Mouse (Mus musculus) neural tube, embryonic 15.5 days (tissue): ENCODE measurements around the gene Eif3g. TPM values are rescaled to one million over a fixed set of nuclear protein-coding genes. Genes with fewer than 3 reads are reported as not detected.
A peak's percentile ranks its signal among the peaks of the same experiment; 100 is the strongest.

ENCODE experiments used
- ATAC-seq: fragments of 200-750 bp; cut with Nextera tagmentation; 2 replicates; pipeline ENCODE4 v1.8.0; 2017; ENCODE audit warnings: mild to moderate bottlenecking, moderate TSS enrichment, moderate library complexity; ENCODE audit not compliant: low FRiP score
- H3K27ac ChIP-seq: fragments of 300-500 bp; sonication (generic); replicated peaks from 2 replicates; pipeline ENCODE4 v1.5.1; 2015; ENCODE audit warnings: mild to moderate bottlenecking, inconsistent platforms
- H3K27me3 ChIP-seq: fragments of 300-500 bp; sonication (generic); replicated peaks from 2 replicates; pipeline ENCODE4 v1.6.1; 2015; ENCODE audit warnings: inconsistent platforms
- H3K36me3 ChIP-seq: fragments of 300-500 bp; sonication (generic); 2 replicates; pipeline ENCODE4 v1.6.1; 2015; ENCODE audit warnings: inconsistent platforms
- H3K4me1 ChIP-seq: fragments of 300-500 bp; sonication (generic); 2 replicates; pipeline ENCODE4 v1.6.1; 2015; ENCODE audit warnings: inconsistent platforms
- H3K4me2 ChIP-seq: fragments of 300-500 bp; sonication (generic); 2 replicates; pipeline ENCODE4 v1.6.1; 2015; ENCODE audit warnings: inconsistent platforms, mild to moderate bottlenecking, moderate library complexity
- H3K4me3 ChIP-seq: fragments of 300-500 bp; sonication (generic); replicated peaks from 2 replicates; pipeline ENCODE4 v1.5.1; 2015; ENCODE audit warnings: mild to moderate bottlenecking, inconsistent platforms
- H3K9ac ChIP-seq: fragments of 300-500 bp; sonication (generic); replicated peaks from 2 replicates; pipeline ENCODE4 v1.6.1; 2015; ENCODE audit warnings: mild to moderate bottlenecking, inconsistent platforms
- H3K9me3 ChIP-seq: fragments of 300-500 bp; sonication (generic); replicated peaks from 2 replicates; pipeline ENCODE4 v1.6.1; 2016; ENCODE audit warnings: inconsistent platforms
- WGBS: fragments of 180-500 bp; shearing (Covaris S2); methylation state at CpG from one replicate; pipeline ENCODE4 v1.1.7; 2015; ENCODE audit warnings: mixed read lengths; 5-methylcytosine and 5-hydroxymethylcytosine counted together
- polyA plus RNA-seq: library from polyadenylated mRNA; unstranded; fragments of >200 nt; fragmentation: Nextera tagmentation; extraction: Ambion mirVana; gene quantifications from 2 replicates; pipeline ENCODE4 v1.2.1, GENCODE M21; 2015

Eif3g gene
- polyA plus RNA-seq: 260 and 274 TPM in 2 replicates

- Histone ChIP-seq H3K9ac (peak within 1 kb of the TSS; percentile 91), H3K27me3 (no peaks in the 10 kb centered on the region), H3K4me1 (peaks cover 19% of the 10 kb centered on the region), H3K27ac (peak within 1 kb of the TSS; percentile 67), H3K4me2 (peak within 1 kb of the TSS; percentile 98), H3K9me3 (no peaks in the 10 kb centered on the region), H3K4me3 (peak within 1 kb of the TSS; percentile 98), H3K36me3 (peaks cover 28% of the 10 kb centered on the region)
- peak; percentile 91 for ATAC-seq
- WGBS: 6% methylated on average over 34 of the region's 34 CpGs
Measured at GRCm38 (mm10) chr9:20898511-20899073, at the start of gene Eif3g. Gene Eif3g, minus strand, starts transcription at chr9:20898623.

GRCm38 (mm10) chr9:20946066-20946880 is 47.9 kb upstream of the Eif3g start:
- Histone ChIP-seq H3K36me3 (peaks cover 8% of the 10 kb centered on the region; the same call in 1 of the 2 replicates), H3K9me3 (no peaks in the 10 kb centered on the region), H3K27me3 (no peaks in the 10 kb centered on the region), H3K27ac (no peak overlapping the region), H3K4me1 (peaks cover 33% of the 10 kb centered on the region), H3K4me2 (no peak overlapping the region), H3K4me3 (no peak overlapping the region), H3K9ac (no peak overlapping the region)
- ATAC-seq: no peak
- WGBS: 86% methylated on average over 16 of the region's 16 CpGs

- no peak overlapping the region for H3K4me3 ChIP-seq
- H3K4me1 ChIP-seq: peaks cover 21% of the 10 kb centered on the region
- H3K27me3 ChIP-seq: no peaks in the 10 kb centered on the region
- 68% methylated on average over 4 of the region's 4 CpGs for WGBS
- H3K27ac ChIP-seq: no peak overlapping the region
- H3K4me2 ChIP-seq: no peak overlapping the region
- no peak for ATAC-seq
- peaks cover 22% of the 10 kb centered on the region for H3K36me3 ChIP-seq
- no peaks in the 10 kb centered on the region for H3K9me3 ChIP-seq
- no peak overlapping the region for H3K9ac ChIP-seq
Measured at GRCm38 (mm10) chr9:20944697-20945370, 46.4 kb upstream of the Eif3g start.

- Histone ChIP-seq H3K4me3 (no peak overlapping the region), H3K27me3 (no peaks in the 10 kb centered on the region), H3K9me3 (no peaks in the 10 kb centered on the region), H3K9ac (no peak overlapping the region), H3K36me3 (peaks cover 30% of the 10 kb centered on the region), H3K4me2 (no peak overlapping the region), H3K4me1 (peaks cover 14% of the 10 kb centered on the region), H3K27ac (no peak overlapping the region)
- 12% methylated on average over 2 of the region's 2 CpGs for WGBS
- ATAC-seq: 0 out of 2 replicates have a peak, but pooled peaks have one; percentile 27
Measured at GRCm38 (mm10) chr9:20943911-20944310, 45.5 kb upstream of the Eif3g start.

- Histone ChIP-seq H3K27me3 (no peaks in the 10 kb centered on the region), H3K36me3 (peaks cover 36% of the 10 kb centered on the region), H3K4me2 (no peak overlapping the region), H3K9ac (no peak overlapping the region), H3K4me1 (peaks cover 14% of the 10 kb centered on the region), H3K9me3 (no peaks in the 10 kb centered on the region), H3K27ac (no peak overlapping the region), H3K4me3 (no peak overlapping the region)
- ATAC-seq: no peak
- 89% methylated on average over 7 of the region's 7 CpGs for WGBS
Measured at GRCm38 (mm10) chr9:20943396-20943795, 45.0 kb upstream of the Eif3g start.

- Histone ChIP-seq H3K27me3 (no peaks in the 10 kb centered on the region), H3K27ac (no peak overlapping the region), H3K9me3 (no peaks in the 10 kb centered on the region), H3K36me3 (peaks cover 98% of the 10 kb centered on the region), H3K4me2 (no peak overlapping the region), H3K9ac (no peak overlapping the region), H3K4me1 (no peaks in the 10 kb centered on the region), H3K4me3 (no peak overlapping the region)
- ATAC-seq: no peak
- 96% methylated on average over 3 of the region's 3 CpGs for WGBS
Measured at GRCm38 (mm10) chr9:20923258-20923657, 24.8 kb upstream of the Eif3g start.

GRCm38 (mm10) chr9:20916160-20916559 is 17.7 kb upstream of the Eif3g start:
- Histone ChIP-seq H3K4me1 (no peaks in the 10 kb centered on the region), H3K4me3 (no peak overlapping the region), H3K27me3 (no peaks in the 10 kb centered on the region), H3K9me3 (no peaks in the 10 kb centered on the region), H3K4me2 (no peak overlapping the region), H3K27ac (no peak overlapping the region), H3K9ac (no peak overlapping the region), H3K36me3 (peaks cover 100% of the 10 kb centered on the region)
- no peak for ATAC-seq
- WGBS: 90% methylated on average over 4 of the region's 4 CpGs

- Histone ChIP-seq H3K4me2 (no peak overlapping the region), H3K27me3 (no peaks in the 10 kb centered on the region), H3K9me3 (no peaks in the 10 kb centered on the region), H3K27ac (no peak overlapping the region), H3K9ac (no peak overlapping the region), H3K36me3 (peaks cover 100% of the 10 kb centered on the region), H3K4me3 (no peak overlapping the region), H3K4me1 (no peaks in the 10 kb centered on the region)
- ATAC-seq: no peak
- 89% methylated on average over 9 of the region's 9 CpGs for WGBS
Measured at GRCm38 (mm10) chr9:20909948-20910347, 11.5 kb upstream of the Eif3g start.

- ATAC-seq: no peak
- Histone ChIP-seq H3K27ac (no peak overlapping the region), H3K4me2 (no peak overlapping the region), H3K4me1 (peaks cover 13% of the 10 kb centered on the region), H3K9ac (no peak overlapping the region), H3K4me3 (no peak overlapping the region), H3K9me3 (no peaks in the 10 kb centered on the region), H3K36me3 (peaks cover 27% of the 10 kb centered on the region), H3K27me3 (no peaks in the 10 kb centered on the region)
- WGBS: 44% methylated on average over 6 of the region's 6 CpGs
Measured at GRCm38 (mm10) chr9:20902174-20902491, 3.7 kb upstream of the Eif3g start.

- H3K4me2 ChIP-seq: no peak overlapping the region
- no peak overlapping the region for H3K4me3 ChIP-seq
- no peak for ATAC-seq
- H3K36me3 ChIP-seq: peaks cover 22% of the 10 kb centered on the region
- H3K27ac ChIP-seq: no peak overlapping the region
- H3K9me3 ChIP-seq: no peaks in the 10 kb centered on the region
- no peak overlapping the region for H3K9ac ChIP-seq
- whole genome bisulfite sequencing: 23% methylated on average over 13 of the region's 13 CpGs
- H3K4me1 ChIP-seq: peaks cover 18% of the 10 kb centered on the region
- no peaks in the 10 kb centered on the region for H3K27me3 ChIP-seq
Measured at GRCm38 (mm10) chr9:20901466-20902173, 3.2 kb upstream of the Eif3g start.

- 5% methylated on average over 37 of the region's 39 CpGs for WGBS
- peaks cover 19% of the 10 kb centered on the region for H3K4me1 ChIP-seq
- peaks cover 35% of the 10 kb centered on the region for H3K36me3 ChIP-seq
- H3K9ac ChIP-seq: peak overlapping the region; percentile 91
- peak overlapping the region; percentile 67 for H3K27ac ChIP-seq
- ATAC-seq: peak; percentile 61
- H3K9me3 ChIP-seq: no peaks in the 10 kb centered on the region
- no peaks in the 10 kb centered on the region for H3K27me3 ChIP-seq
- peak overlapping the region; percentile 98 for H3K4me3 ChIP-seq
- peak overlapping the region; percentile 98 for H3K4me2 ChIP-seq
Measured at GRCm38 (mm10) chr9:20897736-20898510, 500 bp downstream of the Eif3g start.
